In the genomic region with DNA sequence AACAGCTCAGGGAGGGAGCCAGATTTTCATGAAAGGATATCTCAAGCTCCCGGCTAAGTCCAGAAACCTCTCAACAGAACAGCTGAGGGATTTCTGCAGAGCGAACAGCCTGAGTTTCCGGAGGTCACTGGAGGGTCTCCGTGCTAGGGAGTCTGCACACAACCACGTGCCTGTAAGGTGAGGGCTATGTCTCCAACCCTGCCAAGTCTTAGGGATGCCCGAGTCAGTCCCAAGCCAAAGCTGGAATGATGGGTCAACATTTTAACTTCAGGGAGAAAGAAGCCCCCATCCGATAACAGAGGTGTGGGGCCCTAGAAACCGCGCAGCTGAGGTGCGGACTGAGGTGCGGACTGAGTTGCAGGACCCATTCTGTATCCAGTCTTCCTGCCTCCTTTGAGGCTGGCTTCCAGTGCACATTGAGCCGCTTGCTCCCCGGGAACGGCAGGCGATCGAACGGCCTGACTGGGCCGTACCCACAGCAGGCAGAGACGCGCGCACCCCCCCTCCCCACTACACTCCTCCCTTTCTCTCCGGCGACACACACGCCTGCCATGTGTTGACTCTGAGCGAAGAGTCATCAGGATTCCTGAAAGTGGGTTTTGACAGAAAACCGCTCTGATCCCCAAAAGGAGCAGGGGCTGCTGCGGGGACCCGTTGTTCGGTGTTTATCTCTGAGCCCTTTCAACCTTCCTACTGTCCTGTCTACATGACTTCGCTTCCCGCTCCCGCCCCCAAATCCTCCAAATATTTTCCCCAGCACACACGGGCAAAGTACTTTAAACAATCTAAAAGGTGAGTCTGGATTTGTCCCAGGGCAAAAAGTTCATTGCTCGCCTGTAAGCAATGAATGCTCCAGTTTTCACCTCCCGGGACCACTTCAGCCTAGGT, we compare ENCODE assay signal across 8 mouse cellular contexts. TPM values are rescaled to one million over a fixed set of nuclear protein-coding genes. Genes with fewer than 3 reads are reported as not detected.
DNase-seq lines count a peak whose midpoint lies in the region; ATAC-seq lines count a peak whose summit lies in the region.

No protein-coding gene starts in this region.

- peak; percentile 29 for DNase-seq in kidney, adult 18-20 months
- no peak for DNase-seq in kidney, adult 11 months
- peak; percentile 26 for DNase-seq in brain, adult 2 months (ENCODE audit: low read depth, low spot score)
- DNase-seq in right cerebral cortex, adult 18-20 months = no peak

- peak; percentile 19 for ATAC-seq in forebrain, embryonic 16.5 days
- no peak for ATAC-seq in kidney, embryonic 14.5 days (ENCODE audit: low FRiP score, low TSS enrichment)
- ATAC-seq in megakaryocyte progenitor cell, adult 5-6 weeks (replicated peaks; ENCODE audit: poor library complexity) = 0 out of 2 replicates have a peak, but pooled peaks have one; percentile 9
- no peak for ATAC-seq in monocyte, adult 5-6 weeks (replicated peaks; ENCODE audit: insufficient number of reproducible peaks, low FRiP score, low TSS enrichment, poor library complexity, severe bottlenecking)

- H3K9me3 ChIP-seq in forebrain, embryonic 16.5 days (ENCODE audit: control insufficient read depth, low read length) = no peaks in the 10 kb centered on the region
- no peaks in the 10 kb centered on the region for H3K9me3 ChIP-seq in kidney, embryonic 14.5 days (ENCODE audit: control insufficient read depth, low read length)

- H3K36me3 ChIP-seq in forebrain, embryonic 16.5 days (ENCODE audit: control insufficient read depth, insufficient read depth) = no peaks in the 10 kb centered on the region
- no peaks in the 10 kb centered on the region for H3K36me3 ChIP-seq in kidney, embryonic 14.5 days (ENCODE audit: control insufficient read depth, insufficient read depth, low read length)

- H3K27ac ChIP-seq in forebrain, embryonic 16.5 days (ENCODE audit: low read length) = no peak overlapping the region
- no peak overlapping the region for H3K27ac ChIP-seq in kidney, embryonic 14.5 days (ENCODE audit: low read depth, low read length)

- WGBS in forebrain, embryonic 16.5 days = 35% methylated on average over 33 of the region's 35 CpGs
- 35% methylated on average over 35 of the region's 35 CpGs for WGBS in kidney, embryonic 14.5 days

- peaks cover 22% of the 10 kb centered on the region for H3K27me3 ChIP-seq in forebrain, embryonic 16.5 days (replicated peaks; ENCODE audit: control insufficient read depth, insufficient read depth, low read length)
- peaks cover 9% of the 10 kb centered on the region; the same call in 1 of the 2 replicates for H3K27me3 ChIP-seq in kidney, embryonic 14.5 days (ENCODE audit: control insufficient read depth, insufficient read depth, low read length)

- peak overlapping the region; percentile 56 for H3K4me3 ChIP-seq in forebrain, embryonic 16.5 days (replicated peaks; ENCODE audit: low read length)
- H3K4me3 ChIP-seq in kidney, embryonic 14.5 days (ENCODE audit: low read length) = peak overlapping the region; percentile 48

- peak overlapping the region; percentile 63 for H3K4me2 ChIP-seq in forebrain, embryonic 16.5 days (ENCODE audit: low read length)
- H3K4me2 ChIP-seq in kidney, embryonic 14.5 days (replicated peaks; ENCODE audit: low read depth, low read length) = peak overlapping the region; percentile 73

- peaks cover 8% of the 10 kb centered on the region for H3K4me1 ChIP-seq in forebrain, embryonic 16.5 days (replicated peaks; ENCODE audit: control insufficient read depth, insufficient read depth, low read length)
- no peaks in the 10 kb centered on the region for H3K4me1 ChIP-seq in kidney, embryonic 14.5 days (ENCODE audit: control insufficient read depth, insufficient read depth, low read length)

- H3K9ac ChIP-seq in forebrain, embryonic 16.5 days (replicated peaks; ENCODE audit: low read depth, low read length) = peak overlapping the region; percentile 66
- H3K9ac ChIP-seq in kidney, embryonic 14.5 days (ENCODE audit: low read depth, low read length) = peak overlapping the region; percentile 48; the same call in 1 of the 2 replicates

RNA-seq across cellular contexts. Expression of gene Slc16a2, which starts 1.2 kb away (rescaled TPM):
- 30.0 and 32.7 TPM in 2 replicates for polyA plus RNA-seq in forebrain, embryonic 16.5 days (2015; fragmentation: Nextera tagmentation; extraction: Ambion mirVana)
- polyA plus RNA-seq in kidney, embryonic 14.5 days (2014; fragmentation: Nextera tagmentation; extraction: Ambion mirVana) = 8.8 and 13.1 TPM in 2 replicates
- total RNA-seq in megakaryocyte progenitor cell, adult 5-6 weeks (2015) = 0.20 TPM in 1 of 2 replicates, not detected in the other
- not detected in 2 replicates for total RNA-seq in megakaryocyte progenitor cell, adult 5-6 weeks (2017)
- 0.29 TPM in 1 of 3 replicates, not detected in the others for total RNA-seq in monocyte, adult 5-6 weeks (2017)

Comparison
In these comparisons a context has a peak if more than half of its experiments do, and no peak if none do; other contexts are left out.
1. DNase-seq: peak in kidney, adult 18-20 months (single experiment) and brain, adult 2 months (single experiment); none in kidney, adult 11 months (single experiment) and right cerebral cortex, adult 18-20 months (single experiment).
2. ATAC-seq: peak in forebrain, embryonic 16.5 days (single experiment) and megakaryocyte progenitor cell, adult 5-6 weeks (single experiment); none in kidney, embryonic 14.5 days (single experiment) and monocyte, adult 5-6 weeks (single experiment).